Mouse (Mus musculus) CH12.LX (cell line): ENCODE measurements around the gene Bri3bp. TPM values are rescaled to one million over a fixed set of nuclear protein-coding genes. Genes with fewer than 3 reads are reported as not detected.

ENCODE experiments used
- DNase-seq: peaks from one replicate; pipeline ENCODE4 v3.0.0-alpha.2; 2013; ENCODE audit errors: extremely low read depth
- H3K27ac ChIP-seq: 2 replicates; pipeline ENCODE4 v1.5.1; 2012; ENCODE audit warnings: low read depth, mild to moderate bottlenecking, control low read depth, moderate library complexity; ENCODE audit not compliant: insufficient read depth
- H3K27me3 ChIP-seq: replicated peaks from 2 replicates; pipeline ENCODE3; 2012; ENCODE audit warnings: inconsistent platforms
- H3K36me3 ChIP-seq, 2 experiments: replicated peaks in 1 of 2; 2 replicates each; pipeline versions ENCODE3 to v1.6.1; 2012; ENCODE audit warnings: inconsistent platforms in 1 of 2, low read length in 1 of 2, mild to moderate bottlenecking in 1 of 2, mixed read lengths in 1 of 2, moderate library complexity in 1 of 2; ENCODE audit not compliant: control insufficient read depth in 1 of 2, insufficient read depth in 1 of 2
- H3K4me1 ChIP-seq, 2 experiments: 2 replicates each; pipeline ENCODE4 v1.6.1; 2012; ENCODE audit warnings: inconsistent platforms in 1 of 2, moderate library complexity in 1 of 2; ENCODE audit not compliant: insufficient read depth in 2 of 2, control insufficient read depth in 1 of 2
- H3K4me2 ChIP-seq: 2 replicates; pipeline ENCODE4 v1.6.1; 2012; ENCODE audit warnings: low read depth, mild to moderate bottlenecking, control low read depth; ENCODE audit not compliant: poor library complexity, insufficient read depth, severe bottlenecking
- H3K4me3 ChIP-seq, 3 experiments: fragments of 150-350 bp in 1 of 3; sonication (generic) in 1 of 3; replicated peaks in 1 of 3; 2 replicates each; pipeline versions ENCODE3 to v1.5.1; 2011 to 2012; ENCODE audit warnings: low read depth in 2 of 3, low read length in 2 of 3, mild to moderate bottlenecking in 2 of 3, moderate library complexity in 2 of 3, control low read depth in 1 of 3, improper control_type of control experiment in 1 of 3, inconsistent platforms in 1 of 3, mixed read lengths in 1 of 3; ENCODE audit not compliant: poor library complexity in 1 of 3
- H3K79me2 ChIP-seq: replicated peaks from 2 replicates; pipeline ENCODE4 v1.6.1; 2012; ENCODE audit warnings: mild to moderate bottlenecking, moderate library complexity; ENCODE audit not compliant: control insufficient read depth, poor library complexity, insufficient read depth, severe bottlenecking; ENCODE audit errors: extremely low read depth
- H3K9ac ChIP-seq: 2 replicates; pipeline ENCODE4 v1.6.1; 2012; ENCODE audit warnings: low read depth, mild to moderate bottlenecking, control low read depth, moderate library complexity; ENCODE audit not compliant: insufficient read depth
- H3K9me3 ChIP-seq: replicated peaks from 2 replicates; pipeline ENCODE3; 2012; ENCODE audit warnings: low read length, inconsistent platforms, mixed read lengths
- BHLHE40 ChIP-seq: IDR thresholded peaks from 2 replicates; pipeline ENCODE4 v1.6.1; 2011; ENCODE audit warnings: mild to moderate bottlenecking, low read depth, low read length, improper control_type of control experiment
- CHD1 ChIP-seq: IDR thresholded peaks from 2 replicates; pipeline ENCODE4 v1.6.1; 2012; ENCODE audit warnings: low read depth, low read length, improper control_type of control experiment, inconsistent platforms
- CTCF ChIP-seq, 2 experiments: IDR thresholded peaks in 1 of 2; conservative IDR thresholded peaks in 1 of 2; 2 replicates each; pipeline ENCODE4 v1.5.1; 2011 to 2012; ENCODE audit warnings: low read depth in 2 of 2, low read length in 2 of 2, improper control_type of control experiment in 1 of 2, inconsistent platforms in 1 of 2, mild to moderate bottlenecking in 1 of 2, moderate library complexity in 1 of 2
- E2F4 ChIP-seq: IDR thresholded peaks from 2 replicates; pipeline ENCODE4 v1.6.1; 2011; ENCODE audit warnings: low read depth, low read length, improper control_type of control experiment; ENCODE audit not compliant: insufficient replicate concordance
- ELF1 ChIP-seq: IDR thresholded peaks from 2 replicates; pipeline ENCODE4 v1.6.1; 2014; ENCODE audit warnings: low read depth, mild to moderate bottlenecking, inconsistent platforms, low read length, improper control_type of control experiment
- ETS1 ChIP-seq: conservative IDR thresholded peaks from 2 replicates; pipeline ENCODE4 v1.6.1; 2012; ENCODE audit warnings: low read depth, mild to moderate bottlenecking, inconsistent platforms, low read length, improper control_type of control experiment, moderate library complexity
- GABPA ChIP-seq: IDR thresholded peaks from 2 replicates; pipeline ENCODE4 v1.6.1; 2012; ENCODE audit warnings: low read depth, low read length, improper control_type of control experiment, inconsistent platforms; ENCODE audit not compliant: insufficient replicate concordance
- KAT2A ChIP-seq: IDR thresholded peaks from 2 replicates; pipeline ENCODE4 v1.6.1; 2012; ENCODE audit warnings: low read length, improper control_type of control experiment, inconsistent platforms; ENCODE audit not compliant: insufficient replicate concordance
- MAFK ChIP-seq: IDR thresholded peaks from 2 replicates; pipeline ENCODE4 v1.6.1; 2011; ENCODE audit warnings: low read length, improper control_type of control experiment; ENCODE audit not compliant: insufficient replicate concordance
- MAZ ChIP-seq: IDR thresholded peaks from 2 replicates; pipeline ENCODE4 v1.6.1; 2012; ENCODE audit warnings: low read depth, mild to moderate bottlenecking, inconsistent platforms, low read length, improper control_type of control experiment, moderate library complexity
- MXI1 ChIP-seq: IDR thresholded peaks from 2 replicates; pipeline ENCODE4 v1.6.1; 2011; ENCODE audit warnings: mild to moderate bottlenecking, low read depth, low read length, improper control_type of control experiment
- NELFE ChIP-seq: IDR thresholded peaks from 2 replicates; pipeline ENCODE4 v1.6.1; 2011; ENCODE audit warnings: low read depth, low read length, improper control_type of control experiment
- NRF1 ChIP-seq: IDR thresholded peaks from 2 replicates; pipeline ENCODE4 v1.6.1; 2014; ENCODE audit warnings: low read depth, mild to moderate bottlenecking, inconsistent platforms, low read length, improper control_type of control experiment, moderate library complexity
- PAX5 ChIP-seq: IDR thresholded peaks from 2 replicates; pipeline ENCODE4 v1.6.1; 2012; ENCODE audit warnings: low read length, inconsistent platforms, mixed read lengths
- POLR2AphosphoS2 ChIP-seq: IDR thresholded peaks from 2 replicates; pipeline ENCODE4 v1.6.1; 2011; ENCODE audit warnings: low read depth, low read length, improper control_type of control experiment
- RCOR1 ChIP-seq: conservative IDR thresholded peaks from 2 replicates; pipeline ENCODE4 v1.6.1; 2012; ENCODE audit warnings: low read depth, mild to moderate bottlenecking, inconsistent platforms, low read length, improper control_type of control experiment
- SMC3 ChIP-seq: IDR thresholded peaks from 2 replicates; pipeline ENCODE4 v1.6.1; 2011; ENCODE audit warnings: low read depth, low read length, improper control_type of control experiment
- TBP ChIP-seq: conservative IDR thresholded peaks from 2 replicates; pipeline ENCODE4 v1.6.1; 2011; ENCODE audit warnings: low read depth, low read length, improper control_type of control experiment
- TCF12 ChIP-seq: IDR thresholded peaks from 2 replicates; pipeline ENCODE4 v1.6.1; 2014; ENCODE audit warnings: low read depth, mild to moderate bottlenecking, inconsistent platforms, low read length, improper control_type of control experiment
- USF2 ChIP-seq: conservative IDR thresholded peaks from 2 replicates; pipeline ENCODE4 v1.6.1; 2011; ENCODE audit warnings: low read depth, low read length, improper control_type of control experiment
- ZNF384 ChIP-seq: IDR thresholded peaks from 2 replicates; pipeline ENCODE4 v1.6.1; 2012; ENCODE audit warnings: low read depth, low read length, improper control_type of control experiment, inconsistent platforms
- dilution Hi-C: fragments of 300-500 bp; cut with MboI; formaldehyde crosslinking; loops from 2 replicates; pipeline ENCODE4 v1.14.3; 2020; ENCODE audit warnings: low sequenced_read_pairs; ENCODE audit not compliant: extremely low pct_unique_long_range_greater_than_20kb, extremely low pct_ligation_motif_present
- in situ Hi-C: fragments of 300-500 bp; cut with MboI; formaldehyde crosslinking; loops from 3 replicates; pipeline ENCODE4 v1.14.3; 2019; ENCODE audit warnings: low sequenced_read_pairs, low pct_ligation_motif_present, low pct_unique_long_range_greater_than_20kb, mixed read lengths
- polyA plus RNA-seq: library from polyadenylated mRNA; unstranded; fragments of >175 nt; gene quantifications from 2 replicates; pipeline ENCODE4 v1.2.1, GENCODE M21; 2012; ENCODE audit warnings: low read depth; ENCODE audit not compliant: insufficient read length
- total RNA-seq, 2 experiments: library from RNA; depleted of rRNA; stranded (reverse); fragments of 300-350 nt in 1 of 2; fragments of >200 nt in 1 of 2; gene quantifications; 2 replicates each; pipeline ENCODE4 v1.2.3; 2012 to 2014

Bri3bp gene
- total and polyA plus RNA-seq, 3 experiments, result 37.7 to 147 (median 49.6) TPM

DNA sequence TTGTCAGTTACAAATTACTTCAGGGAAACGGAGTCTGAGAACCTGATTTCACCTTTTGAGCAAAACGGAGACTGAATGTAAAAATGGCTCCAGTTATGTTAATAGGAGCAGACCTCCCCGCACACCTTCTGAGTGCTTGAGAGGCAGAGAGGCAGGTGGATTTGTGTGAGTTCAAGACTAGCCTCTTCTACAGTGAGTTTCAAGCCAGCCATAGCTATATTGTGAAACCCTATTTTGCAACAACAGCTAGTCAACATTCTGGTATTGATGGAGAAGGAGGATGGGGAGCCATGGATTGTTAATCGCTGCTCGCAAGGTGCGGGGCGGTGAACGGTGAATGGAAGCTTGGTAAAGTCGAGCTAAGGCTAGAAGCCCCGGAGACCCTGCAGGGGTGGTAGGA lies 38.9 kb upstream of the Bri3bp start:
- DNase-seq, result no peak
- TF ChIP-seq TCF12, result no peak
- no peak for TF ChIP-seq POLR2AphosphoS2
- no peak for TF ChIP-seq E2F4
- no peak for TF ChIP-seq ZNF384
- no peak for TF ChIP-seq CTCF (conservative IDR thresholded peaks at IDR 0.05 in 1 of 2, IDR thresholded peaks at IDR 0.05 in 1 of 2; ENCODE audit: low read depth in 2 of 2, low read length in 2 of 2)
- no peak for TF ChIP-seq KAT2A
- no peak for TF ChIP-seq SMC3
- Histone ChIP-seq H3K79me2 (no peaks in the 10 kb centered on the region), H3K9me3 (no peaks in the 10 kb centered on the region), H3K27ac (no peak overlapping the region), H3K4me1 (peaks cover 2 to 10% of the 10 kb centered on the region in 2 experiments; a peak in 3 of 4 replicates), H3K4me2 (no peak overlapping the region), H3K9ac (no peak overlapping the region), H3K27me3 (no peaks in the 10 kb centered on the region), H3K36me3 (no peaks in the 10 kb centered on the region), H3K4me3 (no peak overlapping the region)
- in situ Hi-C loops, result no loop called here
- dilution Hi-C loops, result no loop called here

DNA sequence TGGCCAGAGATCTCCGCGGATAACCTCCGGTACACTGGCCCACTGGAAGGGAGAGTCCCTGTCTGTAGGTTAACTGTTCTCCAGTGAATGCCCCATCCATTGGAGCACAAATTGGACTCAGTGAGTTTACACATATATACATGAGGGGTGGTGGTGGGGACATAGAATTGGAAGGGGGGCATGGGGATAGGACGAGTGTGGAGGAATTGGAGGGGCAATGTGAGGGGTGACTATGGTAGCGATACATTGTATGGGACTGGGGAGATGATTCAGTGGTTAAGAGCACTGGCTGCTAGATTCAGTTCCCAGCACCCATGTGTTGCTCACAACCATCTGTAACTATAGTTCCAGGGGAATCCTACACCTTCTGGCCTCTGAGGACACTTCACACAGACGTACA lies 38.4 kb upstream of the Bri3bp start:
- H3K9me3 ChIP-seq, result no peaks in the 10 kb centered on the region
- H3K79me2 ChIP-seq, result no peaks in the 10 kb centered on the region
- H3K4me1 ChIP-seq, result peaks cover 3 to 14% of the 10 kb centered on the region in 2 experiments; a peak in 3 of 4 replicates
- no peak overlapping the region for H3K9ac ChIP-seq
- H3K4me2 ChIP-seq, result no peak overlapping the region
- no peak for DNase-seq
- H3K36me3 ChIP-seq, result no peaks in the 10 kb centered on the region
- no peak overlapping the region for H3K27ac ChIP-seq
- H3K27me3 ChIP-seq, result no peaks in the 10 kb centered on the region
- in situ Hi-C loops (no loop called here), dilution Hi-C loops (no loop called here)
- no peak overlapping the region for H3K4me3 ChIP-seq
- TF ChIP-seq MAZ, result no peak
- TF ChIP-seq, all 38 proteins: peak for 0

DNA sequence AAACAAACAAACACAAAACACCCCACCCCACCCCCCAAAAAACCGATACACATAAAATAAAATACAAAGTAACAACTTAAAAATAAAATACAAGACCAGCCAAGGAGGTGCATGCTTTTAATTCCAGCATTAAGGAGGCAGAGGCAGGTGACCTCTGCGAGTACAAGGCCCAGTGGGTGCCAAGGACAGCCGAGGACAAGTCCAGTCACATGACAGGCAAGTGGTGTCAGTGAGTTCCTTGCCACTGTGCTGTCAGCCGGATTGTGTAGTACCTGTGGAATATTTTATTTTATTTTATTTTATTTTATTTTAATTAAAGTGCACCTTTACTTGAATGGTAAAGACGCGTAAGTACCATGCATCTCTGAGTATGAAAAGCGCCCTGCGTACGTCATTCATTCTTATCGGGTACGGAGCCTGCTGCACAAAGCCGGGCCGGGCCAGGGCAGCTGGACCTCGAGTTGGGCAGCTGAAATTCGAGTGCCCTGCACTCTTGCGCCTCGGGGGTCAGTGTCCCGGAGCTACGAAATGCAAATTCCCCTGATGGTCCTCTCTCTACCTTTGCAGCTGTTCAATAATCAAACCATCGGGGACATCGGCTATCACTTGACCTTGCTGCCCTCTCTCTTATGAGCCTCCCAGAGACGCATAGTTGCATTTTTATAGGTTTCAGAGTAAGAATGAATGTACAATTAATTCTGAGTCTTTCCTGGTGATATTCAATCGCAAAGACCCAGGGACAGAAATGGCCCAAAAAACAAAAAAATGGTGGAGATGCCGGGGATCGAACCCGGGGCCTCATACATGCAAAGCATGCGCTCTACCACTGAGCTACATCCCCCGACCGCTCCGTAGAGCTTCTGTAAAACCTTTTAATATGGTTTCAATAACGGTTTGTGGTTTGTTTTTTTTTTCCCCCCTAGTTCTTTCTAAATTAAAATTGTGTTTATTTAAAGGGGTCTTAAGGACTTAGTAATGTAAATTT lies 37.6 kb upstream of the Bri3bp start:
- Histone ChIP-seq H3K79me2 (no peaks in the 10 kb centered on the region), H3K9me3 (no peaks in the 10 kb centered on the region), H3K36me3 (no peaks in the 10 kb centered on the region), H3K4me2 (peak overlapping the region; percentile 17; the same call in 1 of the 2 replicates), H3K4me1 (peaks cover 3 to 22% of the 10 kb centered on the region in 2 experiments; a peak in 3 of 4 replicates), H3K27ac (no peak overlapping the region), H3K27me3 (no peaks in the 10 kb centered on the region), H3K4me3 (peak overlapping the region in 2 of 3 experiments; percentile 72 to 77), H3K9ac (no peak overlapping the region)
- dilution Hi-C loops, result no loop called here
- peak; percentile 81 for DNase-seq
- in situ Hi-C loops, result no loop called here
- peak; percentile 97 for TF ChIP-seq ZNF384
- no peak for TF ChIP-seq PAX5
- peak; percentile 99 for TF ChIP-seq ELF1
- 0 out of 2 replicates have a peak, but pooled peaks have one; percentile 70 for TF ChIP-seq E2F4
- TF ChIP-seq POLR2AphosphoS2, result no peak
- no peak for TF ChIP-seq SMC3
- no peak for TF ChIP-seq RCOR1
- no peak for TF ChIP-seq CHD1
- TF ChIP-seq NELFE, result no peak
- TF ChIP-seq KAT2A, result peak; percentile 77; the same call in 1 of the 2 replicates
- peak; percentile 97 for TF ChIP-seq MAFK
- no peak for TF ChIP-seq USF2
- no peak for TF ChIP-seq CTCF (conservative IDR thresholded peaks at IDR 0.05 in 1 of 2, IDR thresholded peaks at IDR 0.05 in 1 of 2; ENCODE audit: low read depth in 2 of 2, low read length in 2 of 2)
- peak; percentile 100 for TF ChIP-seq TBP
- no peak for TF ChIP-seq TCF12
- no peak for TF ChIP-seq GABPA
- no peak for TF ChIP-seq ETS1
- peak; percentile 36; the same call in 1 of the 2 replicates for TF ChIP-seq MXI1
- no peak for TF ChIP-seq BHLHE40
- TF ChIP-seq NRF1, result peak; percentile 66
